Mouse (Mus musculus) E14TG2a.4 (cell line): Measurements from ENCODE around the gene Tcf7l1.

Experiments
- H3K27me3 ChIP-seq: 2 replicates; pipeline ENCODE4 v1.6.1; 2014; ENCODE audit warnings: low read length, control low read depth; ENCODE audit not compliant: insufficient read depth
- H3K36me3 ChIP-seq: 2 replicates; pipeline ENCODE4 v1.6.1; 2014; ENCODE audit warnings: low read length, control low read depth; ENCODE audit not compliant: insufficient read depth
- H3K4me1 ChIP-seq: replicated peaks from 2 replicates; pipeline ENCODE4 v1.6.1; 2014; ENCODE audit warnings: low read depth, low read length, control low read depth
- H3K4me3 ChIP-seq: replicated peaks from 2 replicates; pipeline ENCODE4 v1.5.1; 2014; ENCODE audit warnings: mild to moderate bottlenecking, low read length
- H3K9me3 ChIP-seq: 2 replicates; pipeline ENCODE4 v1.6.1; 2014; ENCODE audit warnings: low read length, control low read depth
- CTCF ChIP-seq: conservative IDR thresholded peaks from 2 replicates; pipeline ENCODE4 v1.5.1; 2014; ENCODE audit warnings: low read length
- NANOG ChIP-seq: IDR thresholded peaks from 2 replicates; pipeline ENCODE4 v1.6.1; 2014; ENCODE audit warnings: borderline replicate concordance, low read length, mixed read lengths
- POU5F1 ChIP-seq: IDR thresholded peaks from 2 replicates; pipeline ENCODE4 v1.6.1; 2014; ENCODE audit warnings: low read length, borderline replicate concordance

Gene Tcf7l1

DNA sequence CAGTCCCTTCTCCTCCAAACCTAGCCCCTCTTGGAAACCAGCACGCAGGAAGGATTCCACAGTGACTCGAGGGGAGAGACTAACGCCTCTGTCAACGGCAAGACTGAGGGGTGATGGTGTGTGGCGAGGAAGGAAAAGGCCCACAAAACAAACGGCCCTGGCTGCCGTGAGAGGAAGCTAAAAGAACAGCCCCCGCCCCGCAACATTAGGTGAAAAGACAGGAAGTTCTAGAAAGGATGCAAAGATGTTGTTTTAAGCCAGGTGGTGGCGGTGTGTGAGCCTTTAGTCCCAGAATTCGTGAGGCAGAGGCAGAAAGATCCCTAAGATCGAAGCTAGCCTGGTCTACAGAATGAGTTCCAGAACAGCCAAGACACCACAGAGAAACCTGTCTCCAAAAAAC is 43.3 kb downstream of the Tcf7l1 start:
- H3K9me3 ChIP-seq, result no peaks in the 10 kb centered on the region
- no peaks in the 10 kb centered on the region for H3K27me3 ChIP-seq
- peaks cover 96% of the 10 kb centered on the region for H3K4me1 ChIP-seq
- H3K36me3 ChIP-seq, result peaks cover 12% of the 10 kb centered on the region
- no peak for TF ChIP-seq NANOG
- no peak for TF ChIP-seq POU5F1
- no peak for TF ChIP-seq CTCF
- H3K4me3 ChIP-seq, result no peak overlapping the region

GRCm38 (mm10) chr6:72744144-72744800 is 44.8 kb downstream of the Tcf7l1 start:
- TF ChIP-seq POU5F1, result no peak
- TF ChIP-seq CTCF, result no peak
- Histone ChIP-seq H3K4me3 (no peak overlapping the region), H3K4me1 (peaks cover 94% of the 10 kb centered on the region), H3K36me3 (peaks cover 23% of the 10 kb centered on the region), H3K9me3 (no peaks in the 10 kb centered on the region), H3K27me3 (no peaks in the 10 kb centered on the region)

- Histone ChIP-seq H3K4me1 (peaks cover 93% of the 10 kb centered on the region), H3K4me3 (no peak overlapping the region), H3K27me3 (no peaks in the 10 kb centered on the region), H3K36me3 (peaks cover 29% of the 10 kb centered on the region), H3K9me3 (no peaks in the 10 kb centered on the region)
- no peak for TF ChIP-seq CTCF
- TF ChIP-seq NANOG, result no peak
- TF ChIP-seq POU5F1, result no peak
Measured at GRCm38 (mm10) chr6:72743624-72744041, 45.4 kb downstream of the Tcf7l1 start.

- TF ChIP-seq CTCF, result no peak
- TF ChIP-seq NANOG, result no peak
- no peak for TF ChIP-seq POU5F1
- H3K27me3 ChIP-seq, result no peaks in the 10 kb centered on the region
- peaks cover 31% of the 10 kb centered on the region for H3K36me3 ChIP-seq
- peaks cover 93% of the 10 kb centered on the region for H3K4me1 ChIP-seq
- H3K4me3 ChIP-seq, result no peak overlapping the region
- no peaks in the 10 kb centered on the region for H3K9me3 ChIP-seq
Measured at GRCm38 (mm10) chr6:72742331-72742730, 46.7 kb downstream of the Tcf7l1 start.

DNA sequence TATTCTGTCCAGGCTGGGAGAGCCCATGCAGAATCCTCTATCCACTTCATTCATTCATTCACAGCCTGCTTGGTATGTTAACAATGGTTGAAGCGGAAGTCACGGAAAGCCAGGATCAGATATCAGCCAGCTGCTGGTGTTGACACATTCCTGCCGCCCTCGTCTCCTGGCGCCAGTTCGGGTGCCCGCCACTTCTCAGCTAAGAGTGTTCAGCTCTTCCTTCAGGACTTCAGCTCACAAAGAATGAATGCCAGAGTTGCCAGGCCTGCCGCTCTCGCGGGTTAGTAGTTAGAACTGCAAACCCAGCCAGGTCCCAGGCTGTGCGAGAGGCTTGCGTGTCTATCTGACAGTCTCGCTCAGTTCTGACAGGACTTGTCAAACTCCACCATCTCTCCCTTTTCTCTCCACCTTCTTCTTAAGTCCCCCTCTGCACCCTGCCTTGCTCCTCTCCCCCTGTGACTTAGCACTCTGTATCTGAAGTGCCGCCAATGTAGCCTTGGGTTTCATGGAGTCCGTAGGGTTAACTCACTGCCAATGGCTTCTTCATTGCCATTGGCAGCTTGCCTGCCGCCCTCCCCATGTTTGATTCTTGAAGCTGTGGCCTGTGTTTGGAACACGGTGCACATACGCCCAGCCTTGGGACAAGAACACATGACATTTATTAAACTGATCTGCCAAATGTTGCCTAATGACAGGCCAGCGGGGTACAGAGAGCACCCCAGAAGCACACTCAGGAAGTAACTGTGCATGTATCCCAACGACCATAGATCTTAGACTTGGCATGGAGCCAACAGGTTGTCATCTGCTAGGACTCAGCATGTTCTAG is 48.2 kb downstream of the Tcf7l1 start:
- no peaks in the 10 kb centered on the region for H3K9me3 ChIP-seq
- H3K36me3 ChIP-seq, result peaks cover 28% of the 10 kb centered on the region
- H3K4me3 ChIP-seq, result peak overlapping the region; percentile 18
- TF ChIP-seq CTCF (no peak), NANOG (peak; percentile 4; the same call in 1 of the 2 replicates), POU5F1 (no peak)
- peaks cover 94% of the 10 kb centered on the region for H3K4me1 ChIP-seq
- no peaks in the 10 kb centered on the region for H3K27me3 ChIP-seq

- H3K36me3 ChIP-seq, result peaks cover 24% of the 10 kb centered on the region
- H3K4me3 ChIP-seq, result 0 out of 2 replicates have a peak overlapping the region, but pooled peaks have one; percentile 30
- no peaks in the 10 kb centered on the region for H3K27me3 ChIP-seq
- no peak for TF ChIP-seq POU5F1
- H3K9me3 ChIP-seq, result no peaks in the 10 kb centered on the region
- H3K4me1 ChIP-seq, result peaks cover 96% of the 10 kb centered on the region
Measured at GRCm38 (mm10) chr6:72736872-72737271, 52.2 kb downstream of the Tcf7l1 start.

GRCm38 (mm10) chr6:72735206-72735605 is 53.8 kb downstream of the Tcf7l1 start:
- H3K9me3 ChIP-seq, result no peaks in the 10 kb centered on the region
- peaks cover 19% of the 10 kb centered on the region for H3K36me3 ChIP-seq
- H3K4me3 ChIP-seq, result peak overlapping the region; percentile 41; the same call in 1 of the 2 replicates
- H3K4me1 ChIP-seq, result peaks cover 96% of the 10 kb centered on the region
- no peak for TF ChIP-seq NANOG
- TF ChIP-seq POU5F1, result no peak
- TF ChIP-seq CTCF, result no peak
- no peaks in the 10 kb centered on the region for H3K27me3 ChIP-seq

DNA sequence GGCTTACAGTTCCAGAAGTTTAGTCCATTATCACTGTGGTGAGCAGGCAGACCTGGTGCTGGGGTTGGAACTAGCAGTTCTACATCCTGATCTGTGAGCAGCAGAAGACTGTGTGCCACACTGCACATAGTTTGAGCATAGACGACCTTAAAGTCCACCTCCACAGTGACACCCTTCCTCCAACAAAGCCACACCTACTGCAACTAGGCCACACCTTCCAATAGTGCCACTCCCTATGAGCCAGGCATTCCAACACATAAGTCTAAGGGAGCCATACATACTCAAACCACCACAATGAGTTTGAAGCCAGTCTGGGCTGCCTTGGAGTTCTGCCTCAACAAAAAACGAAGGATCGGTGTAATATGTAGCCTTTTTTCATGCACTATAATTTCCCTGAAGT is 55.7 kb downstream of the Tcf7l1 start:
- Histone ChIP-seq H3K4me1 (peaks cover 98% of the 10 kb centered on the region), H3K4me3 (no peak overlapping the region), H3K9me3 (no peaks in the 10 kb centered on the region), H3K27me3 (no peaks in the 10 kb centered on the region), H3K36me3 (peaks cover 11% of the 10 kb centered on the region)
- TF ChIP-seq CTCF, result no peak
